ENCODE assay signal across 18 mouse cellular contexts in genomic region chr4:12353337-12353856, GRCm38 (mm10).
"Had no signal": no experiment of that assay in that cellular context is flagged by ENCODE, and none has a peak within 500 bp of the region (broad histone marks: within the 10 kb centered on the region; RNA-seq: fewer than 3 reads in every experiment).

No protein-coding gene starts in this region.

- H3K4me3 ChIP-seq: layer of hippocampus, adult 2 months; limb, embryonic 12.5 days; limb, embryonic 15.5 days; midbrain, embryonic 12.5 days; midbrain, embryonic 15.5 days had no signal

- ATAC-seq: liver, postnatal 0 days; lung, postnatal 0 days; midbrain, embryonic 15.5 days had no signal

- H3K9me3 ChIP-seq: limb, embryonic 12.5 days; limb, embryonic 15.5 days; midbrain, embryonic 12.5 days; midbrain, embryonic 15.5 days had no signal

- H3K4me2 ChIP-seq: limb, embryonic 12.5 days; limb, embryonic 15.5 days; liver, embryonic 11.5 days; lung, embryonic 14.5 days; midbrain, embryonic 12.5 days; midbrain, embryonic 15.5 days had no signal

- H3K9ac ChIP-seq: limb, embryonic 12.5 days; limb, embryonic 15.5 days; liver, embryonic 14.5 days; liver, postnatal 0 days; lung, embryonic 14.5 days; midbrain, embryonic 12.5 days; midbrain, embryonic 15.5 days had no signal

- H3K4me1 ChIP-seq: limb, embryonic 12.5 days; limb, embryonic 15.5 days; midbrain, embryonic 12.5 days; midbrain, embryonic 15.5 days had no signal

- H3K27ac ChIP-seq: kidney, postnatal 0 days; layer of hippocampus, adult 2 months; limb, embryonic 12.5 days; limb, embryonic 15.5 days; liver, embryonic 14.5 days; macrophage; midbrain, embryonic 12.5 days; midbrain, embryonic 15.5 days had no signal

- H3K36me3 ChIP-seq: limb, embryonic 12.5 days; limb, embryonic 15.5 days; midbrain, embryonic 12.5 days; midbrain, embryonic 15.5 days had no signal

- H3K27me3 ChIP-seq: limb, embryonic 12.5 days; limb, embryonic 15.5 days; midbrain, embryonic 12.5 days; midbrain, embryonic 15.5 days had no signal

- DNase-seq: kidney, adult 2 months; kidney, postnatal 25 days; left cerebral cortex, postnatal 4 days; liver, postnatal 0 days; lung, embryonic 14.5 days; thymus, adult 2 months; thymus, postnatal 14 days; thymus, postnatal 4 days had no signal
